Mouse (Mus musculus): ENCODE data around the gene Pepd. TPM values are rescaled to one million over a fixed set of nuclear protein-coding genes. Genes with fewer than 3 reads are reported as not detected.

The Pepd gene
- polyA plus RNA-seq (2015; fragmentation: Nextera tagmentation; extraction: Ambion mirVana) = 62.5 and 66.3 TPM in 2 replicates

- no peaks in the 10 kb centered on the region for H3K36me3 ChIP-seq (replicated peaks)
Measured at GRCm38 (mm10) chr7:34911919-34912897, at the start of gene Pepd. Gene Pepd (plus strand): TSS chr7:34912379.

GRCm38 (mm10) chr7:34867289-34867688 lies 44.9 kb upstream of the Pepd start:
- H3K27ac ChIP-seq = peak overlapping the region; percentile 31; the same call in 1 of the 2 replicates

More at GRCm38 (mm10) chr7:34911919-34912897, at the start of gene Pepd:
- no peaks in the 10 kb centered on the region for H3K9me3 ChIP-seq
- peaks cover 21% of the 10 kb centered on the region for H3K4me1 ChIP-seq
- 7% methylated on average over 44 of the region's 44 CpGs for WGBS
- no peak within 1 kb of the TSS for H3K27ac ChIP-seq
- H3K4me3 ChIP-seq = peak within 1 kb of the TSS; percentile 63
- ATAC-seq (replicated peaks) = peak; percentile 93
- no peaks in the 10 kb centered on the region for H3K27me3 ChIP-seq (replicated peaks)
- peak within 1 kb of the TSS; percentile 60 for H3K9ac ChIP-seq
- peak within 1 kb of the TSS; percentile 74 for H3K4me2 ChIP-seq

GRCm38 (mm10) chr7:34869693-34870092 lies 42.5 kb upstream of the Pepd start:
- Histone ChIP-seq H3K9ac (peak overlapping the region; percentile 6; the same call in 1 of the 2 replicates), H3K9me3 (no peaks in the 10 kb centered on the region), H3K4me2 (peak overlapping the region; percentile 33), H3K4me1 (peaks cover 19% of the 10 kb centered on the region; the same call in 1 of the 2 replicates), H3K36me3 (replicated peaks) (no peaks in the 10 kb centered on the region), H3K27me3 (replicated peaks) (no peaks in the 10 kb centered on the region), H3K4me3 (peak overlapping the region; percentile 9; the same call in 1 of the 2 replicates), H3K27ac (peak overlapping the region; percentile 74)
- 25% methylated on average over 13 of the region's 13 CpGs for WGBS
- ATAC-seq (replicated peaks) = peak; percentile 85

More at GRCm38 (mm10) chr7:34867289-34867688, 44.9 kb upstream of the Pepd start:
- Histone ChIP-seq H3K9me3 (no peaks in the 10 kb centered on the region), H3K9ac (no peak overlapping the region), H3K36me3 (replicated peaks) (no peaks in the 10 kb centered on the region), H3K4me3 (no peak overlapping the region), H3K27me3 (replicated peaks) (no peaks in the 10 kb centered on the region), H3K4me2 (no peak overlapping the region), H3K4me1 (peaks cover 19% of the 10 kb centered on the region; the same call in 1 of the 2 replicates)
- ATAC-seq (replicated peaks) = no peak
- 43% methylated on average over 6 of the region's 6 CpGs for WGBS

GRCm38 (mm10) chr7:34876787-34877186 lies 35.4 kb upstream of the Pepd start:
- H3K27ac ChIP-seq = no peak overlapping the region
- no peaks in the 10 kb centered on the region for H3K9me3 ChIP-seq
- no peak for ATAC-seq (replicated peaks)
- 73% methylated on average over 7 of the region's 7 CpGs for WGBS
- H3K4me2 ChIP-seq = no peak overlapping the region
- no peaks in the 10 kb centered on the region for H3K27me3 ChIP-seq (replicated peaks)
- no peaks in the 10 kb centered on the region for H3K36me3 ChIP-seq (replicated peaks)
- H3K4me1 ChIP-seq = no peaks in the 10 kb centered on the region
- H3K9ac ChIP-seq = no peak overlapping the region
- no peak overlapping the region for H3K4me3 ChIP-seq

- H3K9ac ChIP-seq = no peak overlapping the region
- H3K4me2 ChIP-seq = no peak overlapping the region
- no peak overlapping the region for H3K27ac ChIP-seq
- no peaks in the 10 kb centered on the region for H3K36me3 ChIP-seq (replicated peaks)
- H3K4me3 ChIP-seq = no peak overlapping the region
- H3K27me3 ChIP-seq (replicated peaks) = no peaks in the 10 kb centered on the region
- no peaks in the 10 kb centered on the region for H3K9me3 ChIP-seq
- no peak for ATAC-seq (replicated peaks)
- no peaks in the 10 kb centered on the region for H3K4me1 ChIP-seq
- 49% methylated on average over 7 of the region's 7 CpGs for WGBS
Measured at GRCm38 (mm10) chr7:34877820-34878219, 34.4 kb upstream of the Pepd start.

GRCm38 (mm10) chr7:34888441-34888840 lies 23.7 kb upstream of the Pepd start:
- peaks cover 5% of the 10 kb centered on the region; the same call in 1 of the 2 replicates for H3K4me1 ChIP-seq
- no peaks in the 10 kb centered on the region for H3K9me3 ChIP-seq
- no peak for ATAC-seq (replicated peaks)
- no peak overlapping the region for H3K27ac ChIP-seq
- H3K36me3 ChIP-seq (replicated peaks) = no peaks in the 10 kb centered on the region
- no peaks in the 10 kb centered on the region for H3K27me3 ChIP-seq (replicated peaks)
- H3K4me3 ChIP-seq = no peak overlapping the region
- WGBS = 79% methylated on average over 6 of the region's 6 CpGs
- no peak overlapping the region for H3K4me2 ChIP-seq
- H3K9ac ChIP-seq = no peak overlapping the region

GRCm38 (mm10) chr7:34888891-34889290 lies 23.3 kb upstream of the Pepd start:
- Histone ChIP-seq H3K4me3 (no peak overlapping the region), H3K27ac (no peak overlapping the region), H3K27me3 (replicated peaks) (no peaks in the 10 kb centered on the region), H3K9ac (no peak overlapping the region), H3K9me3 (no peaks in the 10 kb centered on the region), H3K4me2 (no peak overlapping the region), H3K36me3 (replicated peaks) (no peaks in the 10 kb centered on the region), H3K4me1 (peaks cover 5% of the 10 kb centered on the region; the same call in 1 of the 2 replicates)
- no peak for ATAC-seq (replicated peaks)
- WGBS = 48% methylated on average over 12 of the region's 12 CpGs

- H3K9me3 ChIP-seq = no peaks in the 10 kb centered on the region
- H3K4me1 ChIP-seq = peaks cover 20% of the 10 kb centered on the region
- no peak overlapping the region for H3K4me2 ChIP-seq
- H3K27ac ChIP-seq = no peak overlapping the region
- no peak overlapping the region for H3K9ac ChIP-seq
- no peaks in the 10 kb centered on the region for H3K36me3 ChIP-seq (replicated peaks)
- H3K4me3 ChIP-seq = no peak overlapping the region
- ATAC-seq (replicated peaks) = no peak
- no peaks in the 10 kb centered on the region for H3K27me3 ChIP-seq (replicated peaks)
- 100% methylated on average over 1 of the region's 1 CpGs for WGBS
Measured at GRCm38 (mm10) chr7:34892845-34893244, 19.3 kb upstream of the Pepd start.

- no peak overlapping the region for H3K9ac ChIP-seq
- WGBS = 74% methylated on average over 4 of the region's 4 CpGs
- H3K4me2 ChIP-seq = no peak overlapping the region
- no peak overlapping the region for H3K4me3 ChIP-seq
- H3K4me1 ChIP-seq = peaks cover 16% of the 10 kb centered on the region
- 0 out of 2 replicates have a peak, but pooled peaks have one; percentile 52 for ATAC-seq (replicated peaks)
- H3K27me3 ChIP-seq (replicated peaks) = no peaks in the 10 kb centered on the region
- no peaks in the 10 kb centered on the region for H3K9me3 ChIP-seq
- no peak overlapping the region for H3K27ac ChIP-seq
- no peaks in the 10 kb centered on the region for H3K36me3 ChIP-seq (replicated peaks)
Measured at GRCm38 (mm10) chr7:34896461-34896860, 15.7 kb upstream of the Pepd start.

GRCm38 (mm10) chr7:34897058-34897457 lies 15.1 kb upstream of the Pepd start:
- Histone ChIP-seq H3K4me1 (peaks cover 16% of the 10 kb centered on the region), H3K9me3 (no peaks in the 10 kb centered on the region), H3K4me3 (no peak overlapping the region), H3K4me2 (no peak overlapping the region), H3K9ac (no peak overlapping the region), H3K27ac (no peak overlapping the region), H3K36me3 (replicated peaks) (no peaks in the 10 kb centered on the region), H3K27me3 (replicated peaks) (no peaks in the 10 kb centered on the region)
- 0 out of 2 replicates have a peak, but pooled peaks have one; percentile 48 for ATAC-seq (replicated peaks)
- WGBS = 4% methylated on average over 1 of the region's 1 CpGs

GRCm38 (mm10) chr7:34910096-34911066 lies 1.8 kb upstream of the Pepd start:
- no peak overlapping the region for H3K4me3 ChIP-seq
- H3K36me3 ChIP-seq (replicated peaks) = no peaks in the 10 kb centered on the region
- no peaks in the 10 kb centered on the region for H3K27me3 ChIP-seq (replicated peaks)
- WGBS = 31% methylated on average over 24 of the region's 24 CpGs
- H3K4me2 ChIP-seq = no peak overlapping the region
- no peaks in the 10 kb centered on the region for H3K9me3 ChIP-seq
- H3K4me1 ChIP-seq = peaks cover 21% of the 10 kb centered on the region
- peak; percentile 13; the same call in 1 of the 2 replicates for ATAC-seq (replicated peaks)
- no peak overlapping the region for H3K9ac ChIP-seq
- H3K27ac ChIP-seq = no peak overlapping the region

All from midbrain, embryonic 15.5 days (tissue).